Mouse (Mus musculus) skeletal muscle tissue, adult 2 months (tissue): ENCODE measurements around the gene Hk1.
"Not testable (repeated sequence)": the region's sequence is repeated elsewhere in the genome, so short reads cannot be mapped to it uniquely, and the experiment has no call there.

ENCODE experiments used
- DNase-seq: peaks from one replicate; pipeline ENCODE4 v3.0.0-alpha.2; 2012; ENCODE audit warnings: low read depth, low spot score

Hk1 gene

GRCm38 (mm10) chr10:62341956-62342355 is 37.8 kb downstream of the Hk1 start:
- no peak for DNase-seq

GRCm38 (mm10) chr10:62340991-62341390 is 38.7 kb downstream of the Hk1 start:
- DNase-seq = no peak

GRCm38 (mm10) chr10:62340095-62340731 is 39.5 kb downstream of the Hk1 start:
- DNase-seq = peak; percentile 93

GRCm38 (mm10) chr10:62339211-62340094 is 40.3 kb downstream of the Hk1 start:
- peak; percentile 30 for DNase-seq

GRCm38 (mm10) chr10:62338626-62339025 is 41.1 kb downstream of the Hk1 start:
- DNase-seq = no peak

- no peak for DNase-seq
Observed at GRCm38 (mm10) chr10:62338176-62338575, 41.5 kb downstream of the Hk1 start.

- no peak for DNase-seq
Observed at GRCm38 (mm10) chr10:62336601-62337578, 42.8 kb downstream of the Hk1 start.

- no peak for DNase-seq
Observed at GRCm38 (mm10) chr10:62335423-62335776, 44.3 kb downstream of the Hk1 start.

- no peak for DNase-seq
Observed at GRCm38 (mm10) chr10:62334686-62335422, 44.9 kb downstream of the Hk1 start.

- DNase-seq = no peak
Observed at GRCm38 (mm10) chr10:62333269-62333668, 46.4 kb downstream of the Hk1 start.

- peak; percentile 57 for DNase-seq
Observed at GRCm38 (mm10) chr10:62332514-62332913, 47.2 kb downstream of the Hk1 start.

GRCm38 (mm10) chr10:62331771-62332170 is 47.9 kb downstream of the Hk1 start:
- DNase-seq = no peak

GRCm38 (mm10) chr10:62331296-62331695 is 48.4 kb downstream of the Hk1 start:
- DNase-seq = no peak

- no peak for DNase-seq
Observed at GRCm38 (mm10) chr10:62329846-62330245, 49.9 kb downstream of the Hk1 start.

GRCm38 (mm10) chr10:62328886-62329412 is 50.8 kb downstream of the Hk1 start:
- no peak for DNase-seq

GRCm38 (mm10) chr10:62327572-62328317 is 52.0 kb downstream of the Hk1 start:
- no peak for DNase-seq

- DNase-seq = no peak
Observed at GRCm38 (mm10) chr10:62326818-62327571, 52.7 kb downstream of the Hk1 start.

- DNase-seq = no peak
Observed at GRCm38 (mm10) chr10:62326002-62326401, 53.7 kb downstream of the Hk1 start.

GRCm38 (mm10) chr10:62322821-62323220 is 56.9 kb downstream of the Hk1 start:
- DNase-seq = not testable (repeated sequence)
